Mouse (Mus musculus): Measurements from ENCODE around the gene Adam15.

DNA sequence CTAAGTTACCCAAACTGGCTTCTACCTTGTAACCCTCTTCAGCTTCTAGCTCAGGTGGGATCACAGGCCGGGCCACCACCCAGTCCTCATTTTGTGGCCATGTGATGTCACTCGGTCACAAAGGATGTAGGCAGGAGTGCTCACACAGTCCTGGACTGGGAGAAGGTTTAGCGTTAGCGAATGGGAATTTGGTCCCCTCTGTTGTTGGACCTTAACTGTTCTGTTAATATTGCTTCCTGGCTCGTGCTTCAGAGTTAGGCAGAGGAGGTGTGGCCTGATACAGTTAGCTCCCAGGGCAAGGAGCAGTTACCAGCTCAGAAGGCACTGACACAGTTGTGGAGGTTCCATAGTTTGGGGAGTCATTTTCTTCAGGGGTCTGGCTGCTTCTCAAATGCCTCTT, 55.6 kb downstream of the Adam15 start:
- TF ChIP-seq CTCF (IDR thresholded peaks at IDR 0.05; ENCODE audit: control insufficient read depth, insufficient read depth, low read length) (no peak), POLR2A (IDR thresholded peaks at IDR 0.05; ENCODE audit: borderline replicate concordance, control insufficient read depth, low read depth, low read length) (no peak)

Measured in bone marrow, adult 2 months (tissue).